Comparison of ENCODE assay signal across 27 mouse cellular contexts in genomic region chr7:37992861-37993260, GRCm38 (mm10).
"Had no signal": no experiment of that assay in that cellular context is flagged by ENCODE, and none has a peak within 500 bp of the region (broad histone marks: within the 10 kb centered on the region; RNA-seq: fewer than 3 reads in every experiment).

No protein-coding gene starts in this region.

- H3K9ac ChIP-seq: embryonic facial prominence, embryonic 12.5 days; embryonic facial prominence, embryonic 13.5 days; embryonic facial prominence, embryonic 15.5 days; forebrain, embryonic 12.5 days; forebrain, embryonic 13.5 days; forebrain, embryonic 15.5 days; forebrain, postnatal 0 days had no signal

- H3K36me3 ChIP-seq: embryonic facial prominence, embryonic 10.5 days; embryonic facial prominence, embryonic 12.5 days; embryonic facial prominence, embryonic 13.5 days; embryonic facial prominence, embryonic 15.5 days; forebrain, embryonic 10.5 days; forebrain, embryonic 12.5 days; forebrain, embryonic 15.5 days; heart, embryonic 10.5 days had no signal

- H3K9me3 ChIP-seq: embryonic facial prominence, embryonic 10.5 days; embryonic facial prominence, embryonic 12.5 days; embryonic facial prominence, embryonic 13.5 days; embryonic facial prominence, embryonic 15.5 days; forebrain, embryonic 10.5 days; forebrain, embryonic 12.5 days; forebrain, embryonic 13.5 days; forebrain, embryonic 15.5 days; heart, embryonic 10.5 days had no signal

- H3K27me3 ChIP-seq: embryonic facial prominence, embryonic 12.5 days; embryonic facial prominence, embryonic 13.5 days; embryonic facial prominence, embryonic 15.5 days; forebrain, embryonic 12.5 days; forebrain, embryonic 13.5 days; forebrain, embryonic 15.5 days had no signal

- H3K4me3 ChIP-seq: embryonic facial prominence, embryonic 10.5 days; embryonic facial prominence, embryonic 12.5 days; embryonic facial prominence, embryonic 13.5 days; embryonic facial prominence, embryonic 15.5 days; erythroblast, embryonic 14.5 days; forebrain, embryonic 10.5 days; forebrain, embryonic 12.5 days; forebrain, embryonic 13.5 days; forebrain, embryonic 15.5 days; gastrocnemius, adult 2 months; heart, adult 2 months; heart, embryonic 10.5 days had no signal

- H3K27ac ChIP-seq: embryonic facial prominence, embryonic 10.5 days; embryonic facial prominence, embryonic 12.5 days; embryonic facial prominence, embryonic 13.5 days; embryonic facial prominence, embryonic 15.5 days; forebrain, embryonic 10.5 days; forebrain, embryonic 12.5 days; forebrain, embryonic 13.5 days; forebrain, embryonic 15.5 days; gastrocnemius, adult 2 months; heart, adult 2 months; heart, embryonic 10.5 days had no signal

- ATAC-seq: forebrain, embryonic 13.5 days; forebrain, embryonic 14.5 days; forebrain, embryonic 15.5 days; forebrain, embryonic 16.5 days; forebrain, postnatal 0 days had no signal

- H3K4me1 ChIP-seq: embryonic facial prominence, embryonic 10.5 days; embryonic facial prominence, embryonic 12.5 days; embryonic facial prominence, embryonic 13.5 days; embryonic facial prominence, embryonic 15.5 days; forebrain, embryonic 10.5 days; forebrain, embryonic 12.5 days; forebrain, embryonic 15.5 days; heart, embryonic 10.5 days had no signal

- DNase-seq: cerebellum, adult 9-11 months; cerebellum, postnatal 10 days; cerebellum, postnatal 14 days; cerebellum, postnatal 25 days; cerebellum, postnatal 36 days; embryo, embryonic 11 days; forebrain, postnatal 0 days; gastrocnemius, adult 2 months; gastrocnemius, postnatal 10 days; gastrocnemius, postnatal 14 days; gastrocnemius, postnatal 25 days; gastrocnemius, postnatal 36 days; heart, adult 11 months; heart, adult 18-20 months; heart, adult 2 months had no signal

- H3K4me2 ChIP-seq: embryonic facial prominence, embryonic 12.5 days; embryonic facial prominence, embryonic 13.5 days; embryonic facial prominence, embryonic 15.5 days; forebrain, embryonic 12.5 days; forebrain, embryonic 13.5 days; forebrain, embryonic 15.5 days had no signal
